Mouse (Mus musculus): Measurements from ENCODE around the gene Lyrm2. TPM values are rescaled to one million over a fixed set of nuclear protein-coding genes. Genes with fewer than 3 reads are reported as not detected.
A peak's percentile ranks its signal among the peaks of the same experiment; 100 is the strongest.

The Lyrm2 gene
- polyA plus RNA-seq, 1 experiment from 2014 or later = 118 TPM

DNA sequence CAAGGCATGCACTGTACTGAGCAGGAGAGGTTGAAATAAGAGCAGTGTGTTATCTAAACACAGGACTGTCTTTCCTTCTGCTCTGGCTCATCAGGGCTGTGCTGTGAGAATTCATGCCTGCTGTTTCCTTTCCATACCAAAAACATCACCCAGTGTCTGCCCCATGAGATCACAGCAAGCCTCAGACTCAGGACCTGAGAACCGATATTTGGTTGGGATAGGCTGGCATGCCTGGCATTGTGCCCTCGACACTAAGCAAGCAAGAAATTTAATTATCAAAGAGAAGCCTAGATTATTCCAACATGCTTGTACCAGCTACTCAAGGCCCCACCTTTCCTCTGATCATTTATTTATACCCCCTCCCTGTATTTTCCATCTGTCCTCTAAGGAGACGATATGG, 34.5 kb downstream of the Lyrm2 start:
- H3K4me1 ChIP-seq (replicated peaks; ENCODE audit: control insufficient read depth, insufficient read depth, low read length) = peaks cover 4% of the 10 kb centered on the region; the same call in 1 of the 2 replicates
- no peak for ATAC-seq
- no peak overlapping the region for H3K4me3 ChIP-seq (replicated peaks; ENCODE audit: low read length)
- no peaks in the 10 kb centered on the region for H3K36me3 ChIP-seq (ENCODE audit: control insufficient read depth, insufficient read depth)
- no peaks in the 10 kb centered on the region for H3K27me3 ChIP-seq (replicated peaks; ENCODE audit: control insufficient read depth, insufficient read depth, low read length)
- no peak overlapping the region for H3K27ac ChIP-seq (ENCODE audit: low read length)
- H3K9me3 ChIP-seq (ENCODE audit: control insufficient read depth, low read length) = no peaks in the 10 kb centered on the region
- H3K4me2 ChIP-seq (ENCODE audit: low read length) = no peak overlapping the region
- no peak overlapping the region for H3K9ac ChIP-seq (replicated peaks; ENCODE audit: low read depth, low read length)
- 49% methylated on average over 3 of the region's 3 CpGs for WGBS

- ATAC-seq = 0 out of 2 replicates have a peak, but pooled peaks have one; percentile 47
- WGBS = 69% methylated on average over 9 of the region's 9 CpGs
- H3K9me3 ChIP-seq (ENCODE audit: control insufficient read depth, low read length) = no peaks in the 10 kb centered on the region
- H3K9ac ChIP-seq (replicated peaks; ENCODE audit: low read depth, low read length) = no peak overlapping the region
- no peak overlapping the region for H3K4me3 ChIP-seq (replicated peaks; ENCODE audit: low read length)
- no peaks in the 10 kb centered on the region for H3K36me3 ChIP-seq (ENCODE audit: control insufficient read depth, insufficient read depth)
- H3K27me3 ChIP-seq (replicated peaks; ENCODE audit: control insufficient read depth, insufficient read depth, low read length) = no peaks in the 10 kb centered on the region
- peaks cover 4% of the 10 kb centered on the region; the same call in 1 of the 2 replicates for H3K4me1 ChIP-seq (replicated peaks; ENCODE audit: control insufficient read depth, insufficient read depth, low read length)
- H3K4me2 ChIP-seq (ENCODE audit: low read length) = no peak overlapping the region
- no peak overlapping the region for H3K27ac ChIP-seq (ENCODE audit: low read length)
These were observed 36.0 kb downstream of the Lyrm2 start for GRCm38 (mm10) chr4:32836071-32836470.

GRCm38 (mm10) chr4:32838401-32838800, 38.3 kb downstream of the Lyrm2 start:
- Histone ChIP-seq H3K4me1 (replicated peaks; ENCODE audit: control insufficient read depth, insufficient read depth, low read length) (peaks cover 4% of the 10 kb centered on the region; the same call in 1 of the 2 replicates), H3K27ac (ENCODE audit: low read length) (no peak overlapping the region), H3K27me3 (replicated peaks; ENCODE audit: control insufficient read depth, insufficient read depth, low read length) (no peaks in the 10 kb centered on the region), H3K4me2 (ENCODE audit: low read length) (no peak overlapping the region), H3K36me3 (ENCODE audit: control insufficient read depth, insufficient read depth) (no peaks in the 10 kb centered on the region), H3K9ac (replicated peaks; ENCODE audit: low read depth, low read length) (no peak overlapping the region), H3K9me3 (ENCODE audit: control insufficient read depth, low read length) (no peaks in the 10 kb centered on the region), H3K4me3 (replicated peaks; ENCODE audit: low read length) (no peak overlapping the region)
- no peak for ATAC-seq
- WGBS = 87% methylated on average over 3 of the region's 3 CpGs

Other genes starting within 250 kb of the Lyrm2 start
- not detected in 2 replicates for gene Gja10, start 197.5 kb upstream of the Lyrm2 start, polyA plus RNA-seq (2015; fragmentation: Nextera tagmentation; extraction: Ambion mirVana)
- 57.3 and 64.3 TPM in 2 replicates for gene Casp8ap2, start 184.8 kb upstream of the Lyrm2 start, polyA plus RNA-seq (2015; fragmentation: Nextera tagmentation; extraction: Ambion mirVana)
- gene Mdn1, start 143.1 kb upstream of the Lyrm2 start, polyA plus RNA-seq (2015; fragmentation: Nextera tagmentation; extraction: Ambion mirVana) = 14.6 and 18.0 TPM in 2 replicates
- 37.0 and 40.1 TPM in 2 replicates for gene Ankrd6, start 150.6 kb downstream of the Lyrm2 start, polyA plus RNA-seq (2015; fragmentation: Nextera tagmentation; extraction: Ambion mirVana)
- gene Rragd, start 182.8 kb downstream of the Lyrm2 start, polyA plus RNA-seq (2015; fragmentation: Nextera tagmentation; extraction: Ambion mirVana) = 22.1 and 23.6 TPM in 2 replicates
- 53.4 and 60.2 TPM in 2 replicates for gene Ube2j1, start 231.2 kb downstream of the Lyrm2 start, polyA plus RNA-seq (2015; fragmentation: Nextera tagmentation; extraction: Ambion mirVana)

Measured in forebrain, embryonic 16.5 days (tissue).